Mouse (Mus musculus): ENCODE data around the gene Fam171a2. TPM values are rescaled to one million over a fixed set of nuclear protein-coding genes. Genes with fewer than 3 reads are reported as not detected.

The Fam171a2 gene
- polyA plus RNA-seq, 1 experiment from 2014 or later = 26.0 TPM

- Histone ChIP-seq H3K27me3 (replicated peaks; ENCODE audit: control insufficient read depth, insufficient read depth, low read length) (0 out of 2 replicates have a peak, but pooled peaks cover 3% of the 10 kb centered on the region), H3K36me3 (ENCODE audit: control insufficient read depth, insufficient read depth, low read length) (peaks cover 53% of the 10 kb centered on the region), H3K9me3 (replicated peaks; ENCODE audit: control insufficient read depth, low read length) (no peaks in the 10 kb centered on the region), H3K4me3 (ENCODE audit: low read depth, low read length) (no peak overlapping the region), H3K4me2 (ENCODE audit: low read length) (no peak overlapping the region), H3K9ac (ENCODE audit: low read length) (0 out of 2 replicates have a peak overlapping the region, but pooled peaks have one; percentile 21), H3K4me1 (ENCODE audit: control insufficient read depth, insufficient read depth, low read length) (peaks cover 45% of the 10 kb centered on the region), H3K27ac (ENCODE audit: low read depth, low read length) (no peak overlapping the region)
- ATAC-seq (no peak), DNase-seq (ENCODE audit: low spot score) (peak; percentile 60)
- WGBS = 80% methylated on average over 20 of the region's 20 CpGs
Measured at GRCm38 (mm10) chr11:102398007-102398825, 49.3 kb downstream of the Fam171a2 start.

GRCm38 (mm10) chr11:102396671-102397141, 50.8 kb downstream of the Fam171a2 start:
- no peak overlapping the region for H3K4me3 ChIP-seq (ENCODE audit: low read depth, low read length)
- peak overlapping the region; percentile 78; the same call in 1 of the 2 replicates for H3K4me2 ChIP-seq (ENCODE audit: low read length)
- DNase-seq (ENCODE audit: low spot score) (no peak), ATAC-seq (no peak)
- H3K27ac ChIP-seq (ENCODE audit: low read depth, low read length) = no peak overlapping the region
- WGBS = 80% methylated on average over 7 of the region's 7 CpGs
- peaks cover 38% of the 10 kb centered on the region for H3K36me3 ChIP-seq (ENCODE audit: control insufficient read depth, insufficient read depth, low read length)
- peak overlapping the region; percentile 35 for H3K9ac ChIP-seq (ENCODE audit: low read length)
- H3K4me1 ChIP-seq (ENCODE audit: control insufficient read depth, insufficient read depth, low read length) = peaks cover 45% of the 10 kb centered on the region
- H3K27me3 ChIP-seq (replicated peaks; ENCODE audit: control insufficient read depth, insufficient read depth, low read length) = 0 out of 2 replicates have a peak, but pooled peaks cover 3% of the 10 kb centered on the region
- no peaks in the 10 kb centered on the region for H3K9me3 ChIP-seq (replicated peaks; ENCODE audit: control insufficient read depth, low read length)

GRCm38 (mm10) chr11:102396263-102396662, 51.2 kb downstream of the Fam171a2 start:
- 65% methylated on average over 6 of the region's 6 CpGs for WGBS
- peak overlapping the region; percentile 83; the same call in 1 of the 2 replicates for H3K4me3 ChIP-seq (ENCODE audit: low read depth, low read length)
- peak overlapping the region; percentile 88 for H3K9ac ChIP-seq (ENCODE audit: low read length)
- peaks cover 45% of the 10 kb centered on the region for H3K4me1 ChIP-seq (ENCODE audit: control insufficient read depth, insufficient read depth, low read length)
- H3K4me2 ChIP-seq (ENCODE audit: low read length) = peak overlapping the region; percentile 78
- H3K36me3 ChIP-seq (ENCODE audit: control insufficient read depth, insufficient read depth, low read length) = peaks cover 34% of the 10 kb centered on the region
- no peaks in the 10 kb centered on the region for H3K9me3 ChIP-seq (replicated peaks; ENCODE audit: control insufficient read depth, low read length)
- H3K27ac ChIP-seq (ENCODE audit: low read depth, low read length) = no peak overlapping the region
- ATAC-seq (no peak), DNase-seq (ENCODE audit: low spot score) (no peak)
- H3K27me3 ChIP-seq (replicated peaks; ENCODE audit: control insufficient read depth, insufficient read depth, low read length) = 0 out of 2 replicates have a peak, but pooled peaks cover 3% of the 10 kb centered on the region

GRCm38 (mm10) chr11:102395250-102395649, 52.2 kb downstream of the Fam171a2 start:
- H3K27ac ChIP-seq (ENCODE audit: low read depth, low read length) = peak overlapping the region; percentile 96; the same call in 1 of the 2 replicates
- 0 out of 2 replicates have a peak, but pooled peaks cover 3% of the 10 kb centered on the region for H3K27me3 ChIP-seq (replicated peaks; ENCODE audit: control insufficient read depth, insufficient read depth, low read length)
- H3K4me3 ChIP-seq (ENCODE audit: low read depth, low read length) = peak overlapping the region; percentile 83
- 0% methylated on average over 5 of the region's 5 CpGs for WGBS
- H3K9me3 ChIP-seq (replicated peaks; ENCODE audit: control insufficient read depth, low read length) = no peaks in the 10 kb centered on the region
- DNase-seq (ENCODE audit: low spot score) (peak; percentile 68), ATAC-seq (no peak)
- peak overlapping the region; percentile 88 for H3K9ac ChIP-seq (ENCODE audit: low read length)
- H3K36me3 ChIP-seq (ENCODE audit: control insufficient read depth, insufficient read depth, low read length) = peaks cover 24% of the 10 kb centered on the region
- peaks cover 45% of the 10 kb centered on the region for H3K4me1 ChIP-seq (ENCODE audit: control insufficient read depth, insufficient read depth, low read length)
- peak overlapping the region; percentile 78 for H3K4me2 ChIP-seq (ENCODE audit: low read length)

- DNase-seq (ENCODE audit: low spot score) (no peak), ATAC-seq (no peak)
- Histone ChIP-seq H3K4me1 (ENCODE audit: control insufficient read depth, insufficient read depth, low read length) (peaks cover 44% of the 10 kb centered on the region), H3K27me3 (replicated peaks; ENCODE audit: control insufficient read depth, insufficient read depth, low read length) (0 out of 2 replicates have a peak, but pooled peaks cover under 1% of the 10 kb centered on the region), H3K9me3 (replicated peaks; ENCODE audit: control insufficient read depth, low read length) (no peaks in the 10 kb centered on the region), H3K36me3 (ENCODE audit: control insufficient read depth, insufficient read depth, low read length) (peaks cover 17% of the 10 kb centered on the region), H3K27ac (ENCODE audit: low read depth, low read length) (peak overlapping the region; percentile 96), H3K4me2 (ENCODE audit: low read length) (peak overlapping the region; percentile 78), H3K4me3 (ENCODE audit: low read depth, low read length) (peak overlapping the region; percentile 83), H3K9ac (ENCODE audit: low read length) (peak overlapping the region; percentile 88)
- 80% methylated on average over 9 of the region's 9 CpGs for WGBS
Measured at GRCm38 (mm10) chr11:102394421-102395124, 52.9 kb downstream of the Fam171a2 start.

- DNase-seq (ENCODE audit: low spot score) (peak; percentile 82), ATAC-seq (peak; percentile 49)
- Histone ChIP-seq H3K4me1 (ENCODE audit: control insufficient read depth, insufficient read depth, low read length) (peaks cover 38% of the 10 kb centered on the region), H3K9me3 (replicated peaks; ENCODE audit: control insufficient read depth, low read length) (no peaks in the 10 kb centered on the region), H3K4me3 (ENCODE audit: low read depth, low read length) (peak overlapping the region; percentile 83), H3K27me3 (replicated peaks; ENCODE audit: control insufficient read depth, insufficient read depth, low read length) (no peaks in the 10 kb centered on the region), H3K27ac (ENCODE audit: low read depth, low read length) (peak overlapping the region; percentile 96), H3K9ac (ENCODE audit: low read length) (peak overlapping the region; percentile 88), H3K36me3 (ENCODE audit: control insufficient read depth, insufficient read depth, low read length) (peaks cover 10% of the 10 kb centered on the region; the same call in 1 of the 2 replicates), H3K4me2 (ENCODE audit: low read length) (peak overlapping the region; percentile 78)
- WGBS = 6% methylated on average over 17 of the region's 17 CpGs
Measured at GRCm38 (mm10) chr11:102393719-102394420, 53.6 kb downstream of the Fam171a2 start.

- DNase-seq (ENCODE audit: low spot score) (peak; percentile 97), ATAC-seq (peak; percentile 94)
- Histone ChIP-seq H3K9ac (ENCODE audit: low read length) (peak within 1 kb of the TSS; percentile 88), H3K4me3 (ENCODE audit: low read depth, low read length) (peak within 1 kb of the TSS; percentile 83), H3K4me2 (ENCODE audit: low read length) (peak within 1 kb of the TSS; percentile 78), H3K36me3 (ENCODE audit: control insufficient read depth, insufficient read depth, low read length) (peaks cover 4% of the 10 kb centered on the region; the same call in 1 of the 2 replicates), H3K4me1 (ENCODE audit: control insufficient read depth, insufficient read depth, low read length) (peaks cover 32% of the 10 kb centered on the region), H3K9me3 (replicated peaks; ENCODE audit: control insufficient read depth, low read length) (no peaks in the 10 kb centered on the region), H3K27me3 (replicated peaks; ENCODE audit: control insufficient read depth, insufficient read depth, low read length) (no peaks in the 10 kb centered on the region), H3K27ac (ENCODE audit: low read depth, low read length) (peak within 1 kb of the TSS; percentile 96)
- WGBS = 1% methylated on average over 28 of the region's 34 CpGs
Measured at GRCm38 (mm10) chr11:102393238-102393634, 54.2 kb downstream of the Fam171a2 start, which contains the start of gene Rundc3a. Rundc3a (plus strand) TSS chr11:102393403.

Measured in forebrain, embryonic 14.5 days (tissue).